Comparison of ENCODE assay signal across 2 mouse cellular contexts in the genomic region with DNA sequence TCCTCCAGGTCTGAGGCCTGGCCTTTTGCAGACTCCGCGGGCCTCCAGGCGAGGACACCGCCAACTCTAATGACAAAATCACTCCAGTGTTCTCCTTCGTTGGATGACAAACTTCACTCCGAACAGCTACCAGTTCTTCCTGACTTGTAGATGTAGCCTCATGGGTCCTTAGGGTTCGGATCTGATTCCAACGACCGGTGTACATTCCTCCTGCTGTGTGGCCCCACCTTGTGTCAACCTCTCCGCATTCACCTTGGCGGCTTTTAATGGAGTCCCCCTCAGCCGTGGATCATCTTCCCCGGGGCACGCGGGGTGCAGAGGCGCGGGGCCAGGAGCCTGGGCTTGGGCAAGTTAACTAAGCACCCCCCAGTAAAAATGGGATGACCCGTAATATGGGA.
TF ChIP-seq lines count a peak whose summit lies in the region.

No protein-coding gene starts in this region.

TF ChIP-seq in CH12.LX, 34 proteins besides CTCF, POLR2A, EP300 and RAD21 (continued from another document):
- peak; percentile 9; the same call in 1 of the 2 replicates for TF ChIP-seq MAX (IDR thresholded peaks at IDR 0.05; ENCODE audit: low read length)

TF ChIP-seq in myocyte, 11 proteins besides CTCF, POLR2A, EP300 and RAD21 (continued from another document):
- no peak for TF ChIP-seq MYOD1 (IDR thresholded peaks at IDR 0.05; ENCODE audit: control insufficient read depth in 1 of 3, insufficient read length in 2 of 3, low read depth in 2 of 3)
- no peak for TF ChIP-seq MYOG (IDR thresholded peaks at IDR 0.05; ENCODE audit: control insufficient read depth in 1 of 3, insufficient read depth in 1 of 3, insufficient read length in 2 of 3, low read depth in 2 of 3)
- no peak for TF ChIP-seq REST (IDR thresholded peaks at IDR 0.05; ENCODE audit: insufficient read depth, insufficient read length)
- TF ChIP-seq E2F4 (IDR thresholded peaks at IDR 0.05; ENCODE audit: insufficient read depth): no peak
- TF ChIP-seq CEBPB (IDR thresholded peaks at IDR 0.05; ENCODE audit: insufficient read depth, poor library complexity, severe bottlenecking): no peak
- no peak for TF ChIP-seq POLR2AphosphoS2 (IDR thresholded peaks at IDR 0.05; ENCODE audit: insufficient read length, low read depth)
- no peak for TF ChIP-seq TCF12 (IDR thresholded peaks at IDR 0.05; ENCODE audit: insufficient read depth, poor library complexity, severe bottlenecking)
- TF ChIP-seq MAX (IDR thresholded peaks at IDR 0.05; ENCODE audit: low read depth): no peak
- TF ChIP-seq TCF3 (IDR thresholded peaks at IDR 0.05; ENCODE audit: insufficient read length, low read depth): no peak
- no peak for TF ChIP-seq USF1 (IDR thresholded peaks at IDR 0.05; ENCODE audit: low read depth)
